Mouse (Mus musculus): ENCODE results near the gene Ube2o.
"Not testable (repeated sequence)": the region's sequence is repeated elsewhere in the genome, so short reads cannot be mapped to it uniquely, and the experiment has no call there.

Gene Ube2o

DNA sequence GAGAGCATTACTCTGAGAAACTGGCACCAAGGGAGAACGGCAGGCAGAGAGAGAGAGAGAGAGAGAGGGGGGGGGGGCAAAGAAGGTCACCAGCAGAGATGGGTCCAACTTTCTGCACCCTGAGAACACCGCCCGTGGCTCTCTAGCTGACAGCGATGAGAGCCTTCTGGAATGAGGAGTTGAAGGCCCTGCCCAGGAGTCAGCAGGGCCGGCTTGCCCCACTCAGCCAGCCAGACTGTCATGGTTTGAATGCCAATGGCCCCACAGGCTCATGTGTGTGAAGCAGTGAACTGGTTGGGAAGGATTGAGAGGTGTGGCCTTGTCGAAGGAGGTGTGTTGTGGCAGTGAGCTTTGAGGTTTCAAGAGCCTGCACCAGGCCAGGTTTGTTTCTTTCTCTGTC is 32.0 kb upstream of the Ube2o start:
- DNase-seq, result no peak

DNA sequence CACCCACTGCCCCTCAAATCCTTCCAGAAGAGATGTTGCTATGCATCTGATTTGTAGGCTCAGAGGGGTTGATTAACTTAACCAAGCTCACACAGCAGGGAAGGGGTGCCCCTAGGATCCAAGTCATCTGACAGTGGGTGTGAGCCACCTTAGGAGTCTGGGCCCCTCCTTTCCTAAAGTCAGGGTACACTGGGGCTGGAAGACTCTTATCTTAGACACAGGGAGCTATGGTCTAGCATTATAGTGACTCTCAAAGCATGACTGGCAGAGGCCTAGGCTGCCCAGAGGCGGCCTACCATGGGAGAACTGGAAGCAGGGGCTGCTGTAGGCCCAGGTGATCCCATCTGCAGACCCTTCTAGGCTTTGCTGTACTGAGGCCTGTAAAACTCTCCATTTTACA is 31.3 kb upstream of the Ube2o start:
- DNase-seq, result no peak

GRCm38 (mm10) chr11:116611883-116612282 is 30.6 kb upstream of the Ube2o start:
- DNase-seq, result no peak

DNA sequence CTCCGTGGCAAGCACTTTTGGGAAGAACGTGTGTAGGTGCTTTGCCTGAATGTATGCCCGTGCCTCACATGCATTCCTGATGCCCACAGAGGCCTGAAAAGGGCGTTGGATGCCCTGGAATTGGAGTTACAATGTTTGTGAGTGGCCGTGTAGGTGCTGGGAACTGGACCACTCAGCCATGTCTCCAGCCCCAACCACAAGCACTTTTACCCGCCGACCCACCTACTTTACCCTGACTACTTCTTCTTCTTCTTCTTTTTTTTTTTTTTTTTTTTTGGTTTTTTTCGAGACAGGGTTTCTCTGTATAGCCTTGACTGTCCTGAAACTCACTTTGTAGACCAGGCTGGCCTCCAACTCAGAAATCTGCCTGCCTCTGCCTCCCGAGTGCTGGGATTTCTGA is 29.9 kb upstream of the Ube2o start:
- DNase-seq, result not testable (repeated sequence)

- DNase-seq, result no peak
Measured at GRCm38 (mm10) chr11:116609965-116610630, 28.9 kb upstream of the Ube2o start.

DNA sequence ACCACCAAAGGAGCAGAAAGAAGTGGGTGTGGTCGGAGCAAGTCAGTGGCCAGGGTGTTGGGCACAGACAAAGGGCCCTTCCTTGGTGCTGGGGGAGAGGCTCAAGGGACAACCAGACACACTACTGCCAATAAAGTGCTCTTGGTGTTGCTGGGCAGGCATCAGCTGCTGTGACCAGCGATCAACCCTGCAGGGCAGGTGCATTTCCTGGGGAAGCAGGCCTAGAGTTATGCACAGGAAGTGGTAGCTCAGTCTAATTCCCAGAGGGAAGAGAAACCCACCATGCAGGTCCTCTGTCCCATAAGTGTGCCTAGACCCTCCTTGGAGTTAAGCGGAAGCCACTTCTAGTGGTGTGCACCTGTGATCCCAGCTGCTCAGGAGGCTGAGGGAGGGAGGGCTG is 26.5 kb upstream of the Ube2o start:
- DNase-seq, result no peak

DNA sequence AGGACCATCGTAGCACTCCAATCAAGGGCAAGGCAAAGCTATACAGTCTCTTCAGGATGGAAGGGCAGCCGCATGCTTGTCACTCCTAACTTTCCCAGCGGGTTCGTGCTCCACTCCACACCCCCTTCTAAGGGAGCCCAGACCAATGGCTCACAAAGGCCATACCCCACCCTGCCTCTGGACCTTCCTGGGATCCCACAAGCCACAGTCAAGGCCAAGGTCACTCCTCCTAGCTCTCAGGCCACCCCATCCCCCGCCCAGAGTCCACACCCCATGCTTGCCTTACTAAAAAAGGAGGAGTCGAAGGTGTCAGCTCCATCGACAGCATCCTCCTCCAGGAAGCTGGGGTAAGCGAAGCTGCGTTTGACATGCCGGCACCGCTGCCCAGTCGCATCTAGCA is 22.9 kb upstream of the Ube2o start:
- DNase-seq, result no peak

GRCm38 (mm10) chr11:116603339-116603738 is 22.1 kb upstream of the Ube2o start:
- DNase-seq, result no peak

- no peak for DNase-seq
Measured at GRCm38 (mm10) chr11:116602043-116602442, 20.8 kb upstream of the Ube2o start.

- DNase-seq, result no peak
Measured at GRCm38 (mm10) chr11:116601166-116601565, 19.9 kb upstream of the Ube2o start.

DNA sequence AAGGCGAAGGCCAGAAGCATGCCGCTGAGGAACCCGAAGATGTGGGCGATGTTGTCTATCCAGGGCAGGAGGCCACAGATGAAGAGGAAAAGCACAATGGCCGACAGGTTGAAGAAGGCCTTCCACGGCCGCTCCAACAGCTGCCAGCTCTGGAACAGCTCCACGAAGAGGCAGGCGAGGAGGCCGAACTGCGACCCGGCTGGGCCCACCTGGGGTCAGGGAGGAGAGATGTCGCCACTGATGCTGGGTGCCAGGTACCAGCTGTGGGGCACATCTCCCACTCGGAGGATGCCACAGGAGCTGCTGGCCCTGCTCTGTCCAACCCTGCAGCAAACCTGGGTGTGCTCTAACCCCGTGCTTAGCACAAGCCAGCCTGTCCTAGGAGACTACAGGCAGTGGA is 18.0 kb upstream of the Ube2o start:
- DNase-seq, result no peak

GRCm38 (mm10) chr11:116598193-116598592 is 16.9 kb upstream of the Ube2o start:
- DNase-seq, result no peak

DNA sequence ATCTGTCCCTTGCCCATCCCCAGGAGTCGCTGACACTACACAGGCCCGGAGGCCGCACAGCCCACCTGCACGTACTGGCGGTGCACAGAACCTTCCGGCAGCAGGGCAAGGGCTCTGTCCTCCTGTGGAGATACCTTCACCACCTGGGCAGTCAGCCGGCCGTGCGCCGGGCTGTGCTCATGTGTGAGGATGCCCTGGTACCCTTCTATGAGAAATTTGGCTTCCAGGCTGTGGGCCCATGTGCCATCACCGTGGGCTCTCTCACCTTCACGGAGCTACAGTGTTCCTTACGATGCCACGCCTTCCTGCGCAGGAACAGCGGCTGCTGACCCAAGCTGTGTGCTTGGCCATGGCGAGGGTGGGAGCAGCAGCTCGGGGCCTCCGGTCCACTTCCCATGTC is 15.5 kb upstream of the Ube2o start:
- DNase-seq, result no peak

- DNase-seq, result no peak
Measured at GRCm38 (mm10) chr11:116593345-116593744, 12.1 kb upstream of the Ube2o start.

DNA sequence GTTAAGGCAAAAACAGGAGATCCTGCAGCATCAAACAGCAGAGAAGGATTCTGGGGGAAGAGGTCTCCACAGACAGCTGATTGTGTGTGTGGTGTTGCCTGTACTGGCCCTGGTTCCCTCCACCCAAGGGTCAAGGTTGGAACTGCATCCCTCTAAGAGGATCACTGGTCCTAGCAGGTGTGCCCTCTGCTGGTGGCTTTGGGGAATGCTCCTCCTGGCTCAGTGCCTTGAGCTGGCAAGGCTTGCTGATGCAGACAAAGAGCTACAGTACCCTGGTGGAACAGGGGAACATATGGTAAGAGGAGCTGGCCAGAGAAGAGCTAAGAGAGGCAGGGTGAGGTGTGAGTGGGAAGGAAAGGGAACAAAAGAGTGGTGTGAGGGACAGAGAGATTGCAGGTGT is 11.2 kb upstream of the Ube2o start:
- DNase-seq, result peak; percentile 88

DNA sequence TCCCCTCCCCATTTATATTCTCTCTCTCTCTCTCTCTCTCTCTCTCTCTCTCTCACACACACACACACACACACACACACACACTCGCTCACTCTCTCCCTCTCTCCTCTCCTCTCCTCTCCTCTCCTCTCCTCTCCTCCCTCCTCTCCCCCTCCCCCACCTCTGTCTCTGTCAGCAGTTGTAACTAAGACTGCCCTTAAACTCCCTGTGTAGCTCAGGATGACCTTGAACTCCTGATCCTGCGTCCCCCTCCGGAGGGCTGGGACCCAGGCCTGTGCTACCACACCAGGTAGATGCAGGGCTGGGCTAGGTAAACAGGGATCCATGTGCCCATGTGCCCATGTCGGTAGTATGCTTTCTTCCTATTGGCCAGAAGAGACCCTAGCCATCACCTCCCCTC is 10.4 kb upstream of the Ube2o start:
- DNase-seq, result no peak

DNA sequence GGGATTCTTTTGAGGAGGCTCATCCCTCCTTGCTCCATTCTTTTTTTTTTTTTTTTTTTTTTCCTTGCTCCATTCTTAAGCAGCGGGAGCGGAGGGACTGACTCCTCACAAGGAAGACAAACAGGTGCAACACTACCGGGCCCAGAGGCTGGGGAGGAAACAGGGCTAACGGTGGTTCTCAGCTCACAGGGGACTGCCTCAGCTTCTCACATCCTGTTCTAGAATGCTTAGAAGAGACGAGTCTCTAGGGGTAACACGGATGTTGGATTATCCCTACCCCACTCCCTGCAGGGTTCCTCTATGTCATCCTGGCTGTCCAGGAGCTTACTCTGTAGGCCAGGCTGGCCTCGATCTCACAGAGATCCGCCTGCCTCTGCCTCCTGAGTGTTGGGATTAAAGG is 8.3 kb upstream of the Ube2o start:
- no peak for DNase-seq

DNA sequence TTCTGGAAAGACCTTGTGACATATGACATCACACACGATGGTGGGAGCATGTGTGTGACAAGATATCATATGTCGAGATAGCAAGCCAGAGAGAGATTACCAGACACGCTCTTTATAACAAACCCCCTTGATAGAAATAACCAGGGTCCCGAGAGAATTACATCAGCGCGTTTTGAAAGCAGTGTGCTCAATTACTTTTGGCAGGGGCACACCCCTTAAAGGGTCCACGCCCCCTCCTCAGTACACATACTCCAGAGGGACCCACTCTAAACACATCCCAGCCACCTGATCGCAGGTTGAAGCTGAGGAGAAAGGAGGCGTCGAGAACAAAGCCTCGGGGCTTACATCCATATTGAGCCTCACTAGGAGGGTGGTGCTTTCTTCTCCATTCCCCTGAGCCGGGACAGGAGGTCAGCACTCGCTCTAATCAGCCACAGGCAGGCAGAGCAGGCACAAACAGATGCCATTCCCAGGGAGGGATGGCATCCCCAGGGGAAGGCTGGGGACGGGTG is 7.8 kb upstream of the Ube2o start:
- no peak for DNase-seq

DNA sequence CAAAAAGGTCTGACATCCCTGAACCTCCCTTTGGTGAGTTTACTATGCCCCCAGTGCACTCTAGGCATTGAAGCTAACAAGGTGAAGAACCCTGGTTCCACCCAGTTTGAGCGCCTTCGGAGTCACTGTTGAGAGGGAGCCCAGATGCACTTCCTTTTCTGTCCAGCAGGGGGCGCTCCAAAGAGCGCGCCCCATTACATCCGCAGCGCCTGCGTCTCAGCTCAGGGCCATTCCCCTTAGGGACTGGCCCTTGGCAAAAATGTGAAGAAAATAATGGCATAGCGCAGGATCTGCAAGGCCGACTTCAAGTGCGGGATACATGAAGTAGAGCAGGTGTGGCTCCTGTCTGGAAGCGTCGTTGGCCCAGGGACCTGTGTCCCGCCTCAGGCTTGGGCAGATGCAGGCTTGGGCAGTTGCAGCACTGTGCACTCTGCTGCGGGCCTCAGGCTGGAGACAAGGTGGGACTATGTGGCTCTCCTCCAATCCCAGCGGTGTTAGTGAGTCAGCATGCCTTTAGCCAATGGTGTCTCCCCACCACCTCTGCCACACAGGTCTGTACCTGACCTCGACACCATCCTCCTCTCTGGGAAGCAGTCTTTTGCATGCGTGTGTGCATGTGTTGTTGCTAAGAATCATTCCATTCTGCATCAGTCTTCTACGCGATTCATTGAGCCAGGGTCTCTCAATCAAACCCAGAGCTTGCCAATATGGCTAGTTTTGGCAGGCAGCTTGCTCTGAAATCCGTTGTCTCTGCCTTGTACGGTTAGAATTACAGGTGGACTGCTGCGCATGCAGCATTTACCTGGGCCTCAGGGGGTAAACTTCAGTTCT is 5.8 kb upstream of the Ube2o start:
- DNase-seq, result peak; percentile 45

DNA sequence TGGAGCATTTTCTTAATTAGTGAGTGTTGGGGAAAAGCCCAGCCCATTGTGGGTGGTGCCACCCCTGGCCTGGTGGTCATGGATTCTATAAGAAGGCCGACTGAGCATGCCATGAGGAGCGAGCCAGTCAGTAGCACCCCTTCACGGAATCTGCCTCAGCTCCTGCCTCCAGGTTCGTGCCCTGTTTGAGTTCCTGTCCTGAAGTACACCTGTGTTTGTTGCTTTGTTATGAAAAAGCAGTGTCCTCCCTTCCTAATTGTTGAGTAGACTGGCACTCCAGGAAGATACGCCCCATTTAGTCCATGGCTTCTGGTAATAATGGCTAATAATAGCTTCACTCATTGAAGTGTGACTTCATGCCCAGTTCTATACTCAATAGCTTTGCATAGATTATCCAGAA is 5.1 kb upstream of the Ube2o start, which contains the start of gene Aanat:
Gene Aanat, plus strand, starts transcription at position 123 of the 400 bp plus-strand sequence.
- no peak for DNase-seq

DNA sequence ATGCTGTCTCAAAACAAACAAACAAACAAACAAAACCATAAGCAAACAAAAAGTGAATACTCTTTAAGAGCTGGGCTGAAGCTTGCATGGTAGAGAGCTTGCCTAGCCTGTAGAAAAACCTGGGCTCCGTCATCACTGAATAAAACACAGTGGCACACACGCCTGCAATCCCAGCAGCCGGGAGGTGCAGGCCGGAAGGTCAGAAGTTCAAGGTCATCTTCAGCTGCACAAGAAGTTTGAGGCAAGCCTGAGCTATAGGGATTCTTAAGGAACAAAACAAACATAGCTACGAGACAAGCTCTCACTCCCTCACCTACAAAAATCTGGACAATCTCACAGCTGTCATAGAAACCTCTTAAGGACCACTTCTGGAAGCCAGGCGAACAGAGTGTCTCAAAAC is 4.4 kb upstream of the Ube2o start:
- DNase-seq, result no peak

GRCm38 (mm10) chr11:116580711-116581375 is 404 bp downstream of the Ube2o start:
- peak; percentile 72 for DNase-seq

GRCm38 (mm10) chr11:116580031-116580652 is 1.1 kb downstream of the Ube2o start:
- DNase-seq, result no peak
